Mouse (Mus musculus) neutrophil, adult 5-6 weeks (primary cell): ENCODE results near the gene Fam209. TPM values are rescaled to one million over a fixed set of nuclear protein-coding genes. Genes with fewer than 3 reads are reported as not detected.

Experiments
- ATAC-seq: fragments of 151-379, 151-347 bp; 2 replicates; pipeline ENCODE4 v1.8.0; 2017; ENCODE audit warnings: mild to moderate bottlenecking, moderate TSS enrichment; ENCODE audit not compliant: insufficient number of reproducible peaks, poor library complexity, low FRiP score, severe bottlenecking; ENCODE audit errors: extremely low read depth
- total RNA-seq: library from RNA; stranded (forward); fragments of 200-1000 nt; gene quantifications from 2 replicates; pipeline ENCODE4 v1.2.3, GENCODE M21; 2017

The Fam209 gene
- total RNA-seq, 1 experiment from 2014 or later, result 15.8 TPM

DNA sequence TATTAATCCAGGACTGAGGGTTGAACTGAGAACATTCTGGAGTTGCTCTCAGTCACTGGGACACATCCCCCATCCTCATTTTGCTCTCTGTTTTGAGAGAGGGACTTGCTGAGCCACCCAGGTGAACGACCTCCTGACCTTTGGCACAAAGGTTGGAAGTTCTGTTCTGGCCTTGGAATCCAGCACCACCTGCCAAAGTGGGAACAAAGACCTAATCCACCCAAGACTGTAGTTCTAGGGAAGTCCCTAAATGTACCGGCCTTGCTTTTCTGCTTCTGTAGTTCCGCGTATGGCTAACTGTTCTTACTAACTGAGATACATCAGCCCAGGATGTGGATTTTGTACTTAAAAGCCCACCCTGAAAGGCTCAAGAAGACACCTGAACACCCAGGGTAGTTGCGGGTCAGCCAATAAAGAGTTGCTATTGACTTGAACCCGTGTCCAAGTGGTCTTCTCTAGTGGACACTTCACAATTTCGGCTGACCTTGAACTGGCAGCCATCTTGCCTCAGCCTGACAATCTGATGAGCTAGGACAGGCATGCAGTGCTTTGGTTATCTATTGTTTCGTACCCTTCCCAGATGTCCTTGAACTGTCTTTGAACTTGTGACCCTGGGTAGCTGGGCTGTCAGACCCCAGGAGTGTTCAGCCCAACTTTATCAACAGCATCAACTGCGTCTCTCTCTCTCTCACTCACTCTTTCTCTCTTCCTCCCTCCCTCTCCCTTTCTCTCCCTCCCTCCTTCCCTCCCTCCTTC lies 48.5 kb downstream of the Fam209 start:
- no peak for ATAC-seq

DNA sequence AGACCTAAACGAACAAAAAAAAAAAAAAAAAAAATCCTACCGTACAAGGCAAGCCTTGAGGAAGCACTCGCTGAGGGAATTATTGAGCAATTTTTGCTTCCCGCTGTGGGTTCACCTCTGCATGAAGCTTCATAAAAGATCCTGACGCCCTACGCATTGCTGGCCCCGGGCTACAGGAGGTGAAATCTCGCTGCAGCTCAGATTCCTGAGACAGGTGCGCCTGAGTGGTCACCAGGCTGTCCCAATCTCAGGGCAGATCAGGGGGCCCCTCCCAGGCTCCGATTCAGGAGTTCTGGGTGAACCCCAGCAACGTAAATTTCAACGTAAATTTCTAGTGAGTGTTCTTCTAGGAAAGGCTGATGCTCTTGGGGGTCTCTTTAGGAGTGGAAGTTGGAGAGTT lies 50.2 kb downstream of the Fam209 start:
- no peak for ATAC-seq

Other genes with a start within 250 kb of the Fam209 start
- not detected in 2 replicates for gene Mc3r, start 224.0 kb upstream of the Fam209 start, total RNA-seq
- 4.9 and 6.1 TPM in 2 replicates for gene Fam210b, start 127.0 kb upstream of the Fam209 start, total RNA-seq
- gene Aurka, start 102.0 kb upstream of the Fam209 start, total RNA-seq, result 2.7 and 5.4 TPM in 2 replicates
- 16.8 and 18.4 TPM in 2 replicates for gene Cstf1, start 101.8 kb upstream of the Fam209 start, total RNA-seq
- 30.7 and 34.6 TPM in 2 replicates for gene Cass4, start 78.7 kb upstream of the Fam209 start, total RNA-seq
- gene Rtf2, start 32.0 kb upstream of the Fam209 start, total RNA-seq, result 225 and 239 TPM in 2 replicates
- 0.74 and 1.0 TPM in 2 replicates for gene Gcnt7, start 13.9 kb upstream of the Fam209 start, total RNA-seq
- gene Tfap2c, start 77.1 kb downstream of the Fam209 start, total RNA-seq, result not detected in 2 replicates